7 mouse cellular contexts compared by ENCODE assay signal in genomic region chr11:78159096-78159495, GRCm38 (mm10). TPM values are rescaled to one million over a fixed set of nuclear protein-coding genes. Genes with fewer than 3 reads are reported as not detected.
DNase-seq lines count a peak whose midpoint lies in the region.

No protein-coding gene starts in this region.

- intact Hi-C loops in left cerebral cortex, postnatal 10 days (cut with DNase I), result loop anchor here (5.0 kb wide), 1 partner anchor 67 kb away; the partner anchor contains the start of gene Fam222b

- peak; percentile 89 for DNase-seq in WW6 (ENCODE audit: low read depth, low spot score)
- DNase-seq in cerebellum, postnatal 25 days, result peak; percentile 74 to 84
- peak; percentile 62 to 68 for DNase-seq in gastrocnemius, adult 8-10 months (ENCODE audit: low spot score in 2 of 2)
- peak; percentile 95 for DNase-seq in induced T-regulatory cell, adult 2 months (ENCODE audit: low read depth)
- DNase-seq in left cerebral cortex, postnatal 10 days (ENCODE audit: extremely low spot score in 1 of 2, low spot score in 2 of 2), result peak; percentile 80 to 81
- DNase-seq in mesoderm, embryonic 11.5 days (ENCODE audit: low read depth, low spot score), result peak; percentile 93
- peak; percentile 56 for DNase-seq in right cerebral cortex, postnatal 25 days

RNA-seq across cellular contexts. Expression of gene Traf4, which starts 6.3 kb away (rescaled TPM):
- 1 to 10 TPM; 2.9 to 3.5 (median 3.2) TPM for total RNA-seq in gastrocnemius, adult 8-10 months (2022)
- total RNA-seq in left cerebral cortex, postnatal 10 days (2021), result 10 to 100 TPM; 31.0 to 32.6 TPM

RNA-seq across cellular contexts. Expression of gene Nek8, which starts 17.4 kb away (rescaled TPM):
- under 1 TPM; 0.19 to 0.73 (median 0.50) TPM for total RNA-seq in gastrocnemius, adult 8-10 months (2022)
- 1 to 10 TPM; 4.8 to 5.8 TPM for total RNA-seq in left cerebral cortex, postnatal 10 days (2021)

RNA-seq across cellular contexts. Expression of gene Tlcd1, which starts 17.4 kb away (rescaled TPM):
- total RNA-seq in gastrocnemius, adult 8-10 months (2022), result 1 to 10 TPM in 1 of 4 experiments, under 1 TPM in 3; 0.56 to 1.7 (median 0.64) TPM
- 10 to 100 TPM; 23.8 to 27.9 TPM for total RNA-seq in left cerebral cortex, postnatal 10 days (2021)

RNA-seq across cellular contexts. Expression of gene Rpl23a, which starts 24.3 kb away (rescaled TPM):
- total RNA-seq in gastrocnemius, adult 8-10 months (2022), result 100 to 1,000 TPM; 671 to 835 (median 744) TPM
- 100 to 1,000 TPM; 802 to 805 TPM for total RNA-seq in left cerebral cortex, postnatal 10 days (2021)

RNA-seq across cellular contexts. Expression of gene Rab34, which starts 29.1 kb away (rescaled TPM):
- 1 to 10 TPM; 1.6 to 5.5 (median 3.4) TPM for total RNA-seq in gastrocnemius, adult 8-10 months (2022)
- 10 to 100 TPM; 37.0 to 39.8 TPM for total RNA-seq in left cerebral cortex, postnatal 10 days (2021)

Comparison
In these comparisons a context has a peak if more than half of its experiments do, and no peak if none do; other contexts are left out.
1. Peak in every context shown above with its lines: DNase-seq.
2. RNA of gene Traf4, which starts 6.3 kb away (total RNA-seq): 31.0 to 32.6 TPM in left cerebral cortex, postnatal 10 days; 2.9 to 3.5 TPM in gastrocnemius, adult 8-10 months; every median in the first group is over 4 times any median in the second.
3. RNA of gene Tlcd1, which starts 17.4 kb away (total RNA-seq): 23.8 to 27.9 TPM in left cerebral cortex, postnatal 10 days; 0.56 to 1.7 TPM in gastrocnemius, adult 8-10 months; every median in the first group is over 4 times any median in the second.